Mouse (Mus musculus) small intestine, adult 2 months (tissue): ENCODE results near the gene Snapc3.

ENCODE experiments used
- CTCF ChIP-seq: fragments of 200-500 bp; IDR thresholded peaks from 2 replicates; pipeline ENCODE4 v1.5.1; 2012; ENCODE audit warnings: low read depth, mild to moderate bottlenecking, control low read depth, inconsistent platforms, low read length, moderate library complexity, mixed read lengths; ENCODE audit not compliant: insufficient replicate concordance, insufficient read length; ENCODE audit errors: extremely low read depth
- POLR2A ChIP-seq: fragments of 200-500 bp; IDR thresholded peaks from 2 replicates; pipeline ENCODE4 v1.6.1; 2012; ENCODE audit warnings: low read depth, mild to moderate bottlenecking, control low read depth, inconsistent platforms, low read length, moderate library complexity

- TF ChIP-seq POLR2A (no peak), CTCF (no peak)
Measured at GRCm38 (mm10) chr4:83418781-83419180, 1.3 kb downstream of the Snapc3 start.
